Mouse (Mus musculus) CH12.LX (cell line): ENCODE results near the gene Fam234b.

Source experiments
- GABPA ChIP-seq: IDR thresholded peaks from 2 replicates; pipeline ENCODE4 v1.6.1; 2012; ENCODE audit warnings: low read depth, low read length, improper control_type of control experiment, inconsistent platforms; ENCODE audit not compliant: insufficient replicate concordance
- HCFC1 ChIP-seq: IDR thresholded peaks from 2 replicates; pipeline ENCODE4 v1.6.1; 2012; ENCODE audit warnings: low read depth, mild to moderate bottlenecking, inconsistent platforms, low read length, improper control_type of control experiment
- MAZ ChIP-seq: IDR thresholded peaks from 2 replicates; pipeline ENCODE4 v1.6.1; 2012; ENCODE audit warnings: low read depth, mild to moderate bottlenecking, inconsistent platforms, low read length, improper control_type of control experiment, moderate library complexity

DNA sequence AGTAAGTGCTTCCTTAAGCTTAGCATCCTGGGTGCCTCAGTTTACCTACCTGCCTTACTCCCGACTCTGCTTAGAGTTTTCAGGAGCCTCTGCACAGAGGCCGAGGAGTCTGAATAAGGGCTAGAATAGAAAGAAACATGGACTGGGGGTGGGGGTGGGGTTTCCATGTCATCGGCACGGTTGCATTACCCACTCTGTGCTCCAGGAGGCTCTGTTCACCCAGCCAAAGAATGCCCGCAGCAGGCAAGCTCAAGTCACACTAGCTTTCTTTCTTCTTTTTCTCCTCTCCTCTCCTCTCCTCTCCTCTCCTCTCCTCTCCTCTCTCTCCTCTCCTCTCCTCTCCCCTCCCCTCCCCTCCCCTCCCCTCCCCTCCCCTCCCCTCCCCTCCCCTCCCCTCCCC is 47.5 kb upstream of the Fam234b start:
- TF ChIP-seq GABPA (no peak), HCFC1 (no peak), MAZ (no peak)
